Mouse (Mus musculus) spleen, adult 12 weeks (tissue): Measurements from ENCODE around the gene Det1.
A peak's percentile ranks its signal among the peaks of the same experiment; 100 is the strongest.

Experiments
- DNase-seq: peaks from one replicate; pipeline ENCODE4 v3.0.0; 2022; ENCODE audit warnings: low spot score

The Det1 gene

DNA sequence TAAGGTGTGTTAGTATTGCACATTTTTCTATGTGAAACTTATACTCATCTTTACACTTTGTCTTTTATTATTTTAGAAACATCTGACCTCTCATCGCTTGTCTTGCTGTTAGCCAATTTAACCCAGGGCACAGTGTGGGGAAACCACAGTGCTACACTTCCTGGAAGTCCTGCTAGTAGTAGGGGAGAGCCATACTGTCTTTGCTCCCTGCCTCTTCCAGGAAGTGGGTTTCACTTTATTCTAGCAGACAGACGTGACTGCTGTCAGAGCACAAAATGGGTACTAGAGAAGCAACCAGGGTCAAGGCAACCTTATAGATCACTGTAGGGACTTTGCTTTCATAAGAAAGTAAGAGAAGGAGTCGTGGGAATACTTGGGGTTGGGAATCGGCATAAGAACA, 7.0 kb upstream of the Det1 start:
- no peak for DNase-seq

DNA sequence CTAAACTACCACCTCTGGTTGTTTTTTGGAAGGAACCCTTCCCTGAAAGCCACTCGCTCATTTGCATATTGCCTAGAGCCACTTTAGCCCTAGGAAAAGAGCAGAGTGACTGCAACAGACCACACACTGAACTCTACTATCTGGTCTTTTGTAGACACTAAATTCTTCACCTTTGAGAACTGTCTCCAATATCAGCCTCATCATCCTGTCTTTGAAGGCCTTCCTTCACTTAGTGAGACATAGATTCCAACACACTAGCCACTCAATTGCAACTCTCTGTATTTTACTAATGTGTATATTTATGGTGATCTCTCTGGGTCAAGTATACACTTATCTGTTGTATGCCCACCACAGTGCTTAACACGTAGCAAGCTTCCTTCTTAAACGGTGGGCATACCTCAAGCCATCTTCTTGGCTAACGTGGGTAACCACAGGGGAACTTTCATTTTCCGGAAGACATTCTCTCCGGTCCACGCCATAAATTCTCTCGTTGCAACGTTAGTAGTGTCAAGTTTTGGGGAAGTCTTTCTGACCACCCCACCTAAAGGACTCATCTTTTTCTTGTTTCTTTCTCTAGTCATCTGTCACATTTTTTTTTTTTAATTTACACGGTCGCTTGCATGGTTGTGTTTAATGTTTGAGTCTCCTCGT, 872 bp downstream of the Det1 start:
- DNase-seq, result no peak

DNA sequence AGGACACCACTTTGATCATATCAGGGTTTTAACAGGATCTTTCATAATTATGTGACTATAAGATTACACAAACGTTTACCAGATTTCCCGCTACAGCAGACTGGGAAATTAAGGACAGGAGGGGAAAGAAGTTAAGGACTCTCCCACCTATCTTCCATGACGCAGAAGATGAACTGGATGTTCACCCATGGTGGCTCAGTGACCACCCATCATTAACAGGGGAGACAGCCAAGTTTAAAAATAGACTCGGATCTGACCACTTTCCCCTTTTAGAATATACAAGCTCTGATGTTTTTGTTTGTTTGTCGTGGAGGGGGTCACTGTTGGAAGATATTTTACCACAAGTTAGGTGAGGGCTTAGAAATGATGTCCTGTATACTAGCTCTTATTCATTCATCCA, 5.5 kb downstream of the Det1 start:
- DNase-seq, result no peak

DNA sequence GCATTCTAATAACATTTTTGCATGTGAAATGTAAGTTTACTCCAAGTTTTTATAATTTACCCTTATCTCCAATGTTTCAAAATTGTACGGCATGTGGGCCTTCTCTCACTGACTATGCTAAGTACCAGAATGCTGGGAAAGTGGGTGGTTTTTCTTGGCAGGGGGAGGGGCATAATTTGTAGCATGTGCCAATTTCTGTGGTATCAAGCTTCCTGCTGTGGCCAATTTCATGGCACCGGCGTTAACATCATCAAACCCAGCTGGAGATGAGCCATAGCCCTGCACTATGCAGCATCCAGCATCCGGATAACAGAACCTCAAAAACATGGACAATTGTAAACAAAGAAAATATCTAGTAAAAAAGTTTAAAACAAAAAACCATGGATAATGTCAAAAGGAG, 9.8 kb downstream of the Det1 start:
- no peak for DNase-seq

DNA sequence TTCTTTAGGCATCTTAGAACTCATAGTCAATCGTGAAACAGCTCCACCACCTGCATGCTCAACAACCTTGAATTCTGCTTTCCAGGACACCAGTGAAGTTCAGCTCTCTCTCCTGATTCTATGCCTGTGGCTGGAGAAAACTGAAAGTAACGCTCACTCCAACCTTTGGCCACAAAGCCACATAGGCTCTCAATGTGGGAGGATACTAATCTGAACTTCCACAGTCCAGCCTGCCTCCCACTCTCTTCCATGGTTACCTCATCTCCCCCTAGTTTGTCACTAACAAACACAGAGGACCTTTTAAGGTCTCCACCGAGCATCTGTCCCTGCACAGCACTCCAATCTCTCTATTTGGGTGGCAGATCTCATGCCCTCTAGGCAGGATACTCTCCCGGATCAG, 11.4 kb downstream of the Det1 start:
- DNase-seq, result no peak

DNA sequence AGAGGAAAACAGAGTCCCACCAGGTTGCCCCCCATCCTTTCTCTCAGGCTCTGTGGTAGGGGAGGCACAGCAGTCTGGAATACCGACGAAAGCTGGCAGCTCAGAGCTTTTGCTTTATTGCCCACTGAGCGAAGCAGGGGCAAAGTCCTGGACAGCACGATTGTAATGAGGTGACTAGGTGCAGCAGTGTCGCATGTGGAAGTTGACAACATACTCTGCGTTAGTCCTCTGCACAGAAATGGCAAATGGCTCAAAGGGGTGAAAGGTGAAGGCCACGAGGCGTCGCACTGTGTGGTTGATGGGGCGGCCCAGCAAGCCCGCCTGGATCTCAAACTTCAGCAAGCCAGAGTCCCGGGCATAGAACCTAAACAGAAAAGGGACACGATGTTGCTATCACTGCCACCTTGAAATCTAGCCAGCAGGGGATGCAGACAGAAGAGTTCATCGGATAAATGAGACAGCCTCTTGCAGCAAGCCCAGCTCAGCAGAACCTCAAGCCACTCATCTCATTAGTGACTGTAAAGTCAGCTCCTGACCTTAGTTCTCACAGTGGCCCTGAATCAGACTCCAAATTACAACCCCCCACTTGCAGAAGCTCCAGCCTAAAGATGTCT, 19.2 kb downstream of the Det1 start:
- no peak for DNase-seq

DNA sequence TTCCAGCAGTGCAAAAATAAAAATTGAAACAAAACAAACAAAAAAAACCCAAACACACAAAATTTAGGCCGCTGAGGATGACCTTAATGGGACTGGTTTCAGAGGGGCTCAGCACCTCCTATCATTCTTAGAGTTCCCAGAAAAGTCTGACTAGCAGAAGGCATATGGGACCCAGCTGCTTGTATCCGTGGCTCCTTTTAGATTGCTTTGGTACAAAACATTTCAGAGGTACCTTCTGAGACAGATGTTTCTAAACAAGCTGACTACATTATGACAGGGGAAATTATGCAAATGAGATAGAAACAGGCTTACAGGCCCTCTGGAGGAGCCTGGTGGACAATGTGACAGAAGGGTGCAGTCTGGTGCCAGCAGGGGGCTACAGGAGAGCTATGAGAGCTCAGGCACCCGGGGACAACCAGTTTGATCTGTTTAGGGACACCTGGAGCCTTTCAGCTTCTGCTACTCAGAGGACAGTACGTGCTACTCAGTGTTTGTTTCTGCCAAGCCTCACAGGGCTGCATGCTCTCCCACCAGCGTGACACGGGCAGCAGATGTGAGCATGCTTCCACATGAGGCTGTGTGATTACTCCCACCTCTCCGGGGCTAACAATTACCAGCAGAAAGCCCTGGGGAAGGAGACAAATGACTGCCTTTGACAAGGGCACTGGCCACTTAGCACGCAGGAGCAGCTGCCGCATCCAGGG, 20.2 kb downstream of the Det1 start:
- DNase-seq, result no peak

DNA sequence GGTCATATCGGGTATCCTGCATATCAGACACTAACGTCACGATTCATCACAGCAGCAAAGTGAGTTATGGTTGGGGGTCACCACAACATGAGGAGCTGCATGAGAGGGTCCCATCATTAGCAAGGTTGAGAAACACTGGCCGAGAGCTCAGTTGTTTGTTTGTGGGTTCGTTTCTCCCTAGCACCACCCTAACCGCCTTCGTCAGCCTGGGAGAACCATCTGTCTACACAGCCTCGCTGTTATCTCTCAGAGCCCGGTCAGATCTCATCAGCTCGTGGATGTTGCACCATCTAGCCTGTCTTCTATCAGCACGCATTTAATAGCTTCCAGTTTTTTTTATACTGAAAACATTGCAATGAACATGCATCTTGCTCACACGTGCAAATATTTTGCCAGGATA, 28.7 kb downstream of the Det1 start:
- DNase-seq, result no peak

DNA sequence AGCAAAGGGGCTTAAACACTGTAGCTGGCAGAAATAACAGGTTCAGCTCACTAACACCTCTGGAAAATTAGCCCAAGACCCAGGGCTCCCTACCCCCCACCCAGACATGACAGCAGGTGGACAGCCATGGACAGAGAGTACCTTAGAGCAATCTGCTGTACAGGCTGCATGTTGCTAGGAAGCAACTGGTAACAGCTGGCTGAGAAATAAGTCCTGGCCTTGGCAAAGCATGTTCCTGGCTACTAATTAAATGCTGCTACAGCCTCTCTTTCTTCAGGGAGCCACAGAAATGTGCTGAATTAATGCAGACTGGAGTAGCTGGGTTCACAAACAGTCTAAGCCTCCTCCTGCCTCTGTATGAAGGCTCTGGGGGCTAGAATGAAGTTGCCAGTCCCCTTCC, 32.3 kb downstream of the Det1 start:
- no peak for DNase-seq

DNA sequence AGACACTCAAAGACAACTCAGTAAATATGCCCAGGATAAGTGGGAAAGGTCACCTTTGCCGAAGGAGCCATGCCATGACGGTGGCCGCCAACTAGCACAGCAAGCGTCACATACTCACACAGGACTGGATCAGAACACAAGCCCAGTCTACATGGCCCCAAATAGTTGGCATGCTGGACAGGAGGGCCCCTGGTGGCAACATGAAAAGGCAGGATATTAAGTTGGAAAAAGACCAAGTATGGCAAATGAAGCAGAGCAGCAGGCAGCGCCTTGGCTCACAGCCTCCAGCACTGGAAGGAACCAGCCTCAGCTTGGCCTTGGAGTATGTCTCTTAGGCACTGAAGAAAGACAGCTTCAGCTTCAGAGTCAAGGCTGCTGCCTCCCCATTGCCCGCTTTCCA, 33.3 kb downstream of the Det1 start:
- DNase-seq, result no peak

DNA sequence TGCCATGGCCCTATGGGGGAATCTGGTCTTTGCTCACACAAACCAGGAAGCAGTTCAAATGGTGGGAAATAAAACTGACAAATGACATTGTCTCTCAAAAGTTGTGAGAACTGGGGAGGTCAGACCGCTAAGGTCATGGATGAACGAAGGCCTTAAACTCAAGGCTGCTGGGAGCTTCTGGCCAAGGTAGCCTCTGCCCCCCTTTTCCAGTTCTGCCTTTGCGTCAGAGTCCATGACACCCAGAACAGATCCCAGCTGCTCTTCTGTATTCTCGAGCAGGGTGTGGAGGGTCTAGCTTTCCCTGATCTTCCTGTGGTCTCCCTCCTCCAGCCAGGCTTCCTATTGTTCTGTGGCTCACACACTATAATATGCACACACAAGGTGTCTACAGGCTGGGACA, 39.9 kb downstream of the Det1 start:
- DNase-seq, result no peak

DNA sequence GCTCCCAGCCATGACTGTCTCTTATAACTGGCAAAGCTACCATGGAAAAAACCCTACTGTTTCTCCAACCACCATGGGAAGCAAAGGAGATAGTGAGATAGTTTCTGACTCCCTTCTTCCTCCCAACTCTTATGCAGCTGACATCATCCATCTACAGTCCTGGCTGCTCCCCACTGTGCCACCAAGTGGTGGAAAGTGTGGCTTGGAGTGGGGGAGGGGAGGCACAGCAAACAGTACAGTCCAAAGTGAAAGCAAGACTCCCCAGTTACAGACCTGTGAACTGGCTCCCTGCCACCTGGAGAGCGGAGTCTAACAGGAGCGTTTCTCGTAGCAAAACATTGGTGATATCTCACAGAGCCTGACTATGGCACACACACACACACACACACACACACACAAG, 43.2 kb downstream of the Det1 start:
- no peak for DNase-seq

DNA sequence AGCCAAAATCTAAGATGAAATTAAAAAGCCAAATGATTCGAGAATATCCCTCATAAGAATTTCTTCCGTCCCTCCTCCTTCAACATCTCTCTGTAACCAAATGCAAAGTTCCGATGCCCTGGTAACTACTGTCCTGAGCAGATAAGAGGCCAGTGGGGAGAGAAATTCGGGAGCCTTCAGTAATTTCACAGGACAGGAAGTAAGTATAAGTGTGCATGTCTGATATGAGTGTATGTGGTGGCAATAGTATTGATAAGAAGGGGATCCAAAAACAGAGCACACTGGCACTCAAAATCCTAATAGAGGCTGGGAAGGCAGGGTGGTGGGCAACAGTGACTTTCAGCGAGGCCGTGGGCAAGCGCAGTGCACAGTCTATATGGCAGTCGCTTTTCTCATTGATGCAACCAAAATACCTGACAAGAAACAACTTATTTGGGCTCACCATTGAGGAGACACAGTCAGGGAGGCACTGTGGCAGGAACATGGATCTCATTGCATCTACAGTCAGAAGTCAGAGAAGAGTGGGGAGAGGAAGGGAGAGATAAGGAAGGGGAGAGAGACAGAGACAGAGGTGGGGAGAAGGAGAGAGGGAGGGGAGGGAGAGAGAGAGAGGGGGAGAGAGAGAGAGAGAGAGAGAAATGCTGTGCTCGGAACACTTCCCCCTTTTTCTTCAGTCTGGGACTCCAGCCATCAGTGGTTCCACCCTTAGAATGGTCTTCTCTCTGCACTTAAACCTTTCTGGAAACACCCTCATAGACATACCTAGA, 47.1 kb downstream of the Det1 start:
- peak; percentile 20 for DNase-seq

DNA sequence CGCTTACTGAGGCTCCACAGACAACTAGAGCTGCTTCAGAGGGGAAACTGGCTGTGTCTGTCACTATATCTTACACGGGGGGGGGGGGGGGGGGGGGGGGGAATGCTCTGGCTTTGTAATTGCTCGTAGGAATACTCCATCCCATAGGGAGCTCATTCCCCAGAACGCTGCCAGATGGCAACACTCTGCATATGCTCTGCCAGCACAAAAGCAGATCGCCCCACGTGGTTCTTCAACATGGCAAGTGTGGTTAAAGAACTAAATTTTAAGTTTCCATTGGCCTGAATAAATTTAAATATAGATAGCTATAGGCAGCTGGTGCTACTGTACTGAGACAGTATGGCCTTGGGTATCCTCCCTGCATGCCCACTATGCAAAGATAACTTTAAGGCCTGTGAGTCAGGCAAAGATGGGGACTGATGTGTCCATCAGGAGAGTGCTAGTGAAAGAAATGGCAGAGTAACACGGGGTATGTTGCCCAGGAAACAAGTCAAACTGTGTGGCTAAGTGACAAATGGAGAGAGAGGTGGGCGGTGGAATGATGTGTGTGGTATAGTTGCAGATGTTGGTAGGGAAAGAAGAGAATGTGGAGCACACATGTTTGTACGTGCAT, 49.1 kb downstream of the Det1 start:
- no peak for DNase-seq

DNA sequence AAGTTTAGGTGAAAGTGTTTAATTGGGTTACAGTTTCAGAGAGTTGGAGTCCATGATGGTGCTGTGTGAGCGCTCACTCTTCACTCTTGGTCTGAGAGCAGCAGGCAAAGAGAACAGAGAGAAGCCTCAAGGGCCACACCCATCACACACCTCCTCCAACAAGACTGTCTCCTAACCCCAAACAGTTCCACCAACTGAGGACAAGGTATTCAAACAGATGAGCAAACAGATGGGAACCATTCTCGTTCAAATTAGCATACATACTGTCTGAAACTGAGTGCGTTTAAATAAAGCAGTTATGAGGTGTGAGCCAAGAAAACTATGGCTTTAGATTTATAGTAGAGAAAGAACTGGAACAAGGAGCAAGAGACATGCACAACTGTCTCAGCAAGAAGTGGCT, 50.4 kb downstream of the Det1 start:
- DNase-seq, result no peak

DNA sequence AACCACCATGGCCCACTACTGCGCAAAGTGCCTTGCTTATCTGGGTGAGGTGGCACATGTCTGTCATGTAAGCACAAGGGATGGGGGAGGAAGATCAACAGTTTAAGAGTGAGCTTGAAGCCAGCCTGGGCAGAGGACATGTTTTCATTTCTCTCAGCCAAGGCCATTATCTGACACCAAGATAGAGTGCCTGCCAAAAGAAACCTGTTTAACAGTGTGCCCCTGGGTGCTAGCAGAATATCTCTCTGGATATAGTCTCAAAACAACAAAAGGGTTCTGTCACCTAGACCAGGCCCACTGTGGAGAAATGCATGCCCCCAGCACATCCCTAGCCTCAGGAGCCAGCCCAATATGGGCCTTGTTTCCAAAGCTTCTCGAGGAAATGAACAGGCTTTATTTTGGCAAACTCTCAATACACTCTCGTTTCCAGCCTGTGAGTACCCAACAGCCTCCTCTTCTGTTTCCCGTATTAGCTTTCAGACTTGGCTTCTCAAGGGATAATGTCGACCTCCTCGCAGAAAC, 52.4 kb downstream of the Det1 start:
- DNase-seq, result no peak

DNA sequence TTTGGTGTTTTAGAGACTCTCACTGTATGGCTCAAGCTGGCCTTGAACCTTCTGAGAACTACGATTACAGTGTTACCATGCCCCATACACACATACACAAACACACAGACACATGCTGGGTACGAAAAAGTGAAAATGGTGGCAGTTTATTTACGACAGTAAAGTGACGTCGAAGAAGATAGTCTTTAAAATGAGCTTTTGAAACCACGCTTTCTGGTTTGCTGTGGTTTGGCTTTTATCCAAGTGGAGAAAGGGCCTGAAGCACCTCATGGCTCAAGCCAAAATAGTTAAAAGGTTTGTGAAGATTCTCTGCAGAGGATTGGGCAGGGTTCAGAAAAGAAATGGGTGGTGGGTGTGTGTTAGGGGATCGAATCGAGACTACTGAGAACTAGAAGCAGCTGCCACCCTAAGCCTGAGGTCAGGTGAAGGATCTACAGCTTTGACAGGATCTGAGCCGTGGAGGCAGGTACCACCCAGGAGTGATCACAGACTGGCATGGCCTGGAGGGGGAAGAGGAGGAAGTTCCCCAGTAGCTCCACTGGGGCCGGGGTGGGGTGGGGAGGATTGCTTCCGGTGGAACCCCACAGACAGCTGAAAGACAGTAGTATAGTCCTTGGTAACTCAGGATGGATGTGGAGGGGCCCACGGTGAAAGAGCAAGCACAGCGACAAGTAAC, 53.0 kb downstream of the Det1 start:
- no peak for DNase-seq

DNA sequence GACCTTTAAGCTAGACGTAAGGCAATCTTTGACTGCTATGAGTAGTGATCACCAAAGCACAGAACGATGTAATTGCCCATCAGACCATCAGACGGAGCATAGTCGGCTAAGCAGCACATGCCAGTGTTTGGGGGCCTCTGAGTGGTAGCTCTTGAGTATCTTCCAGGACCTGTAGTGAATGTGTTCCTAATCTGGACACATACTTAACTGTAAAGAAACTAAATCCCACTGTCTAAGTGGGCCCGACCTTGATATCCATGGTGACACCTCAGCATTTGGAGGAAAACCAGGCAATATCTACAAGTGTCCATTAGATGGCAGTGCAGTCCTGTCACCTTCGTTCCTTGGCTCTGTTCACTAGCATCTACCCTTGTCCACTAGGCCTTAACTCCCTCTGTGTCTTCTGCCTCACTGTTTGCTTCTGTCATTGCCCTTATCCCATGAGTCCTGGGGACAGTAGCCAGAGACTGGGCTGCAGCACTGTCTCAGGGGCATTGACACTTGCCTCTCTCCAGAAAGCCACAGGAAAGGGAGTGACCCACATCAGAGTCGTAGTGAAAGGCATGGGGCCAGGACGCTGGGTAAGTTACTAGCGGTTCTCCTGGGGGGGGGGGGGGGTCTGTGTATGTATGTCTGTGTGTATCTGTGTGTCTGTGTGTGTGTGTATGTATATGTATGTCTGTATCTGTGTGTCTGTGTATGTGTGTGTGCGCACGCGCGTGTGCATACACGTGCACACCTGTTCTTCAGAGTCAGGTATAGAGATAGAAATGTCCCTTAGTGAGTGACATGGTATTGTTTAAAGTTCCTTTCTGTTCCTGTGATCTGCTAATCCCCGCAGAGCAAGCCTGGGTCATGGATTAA, 55.5 kb downstream of the Det1 start:
- DNase-seq, result peak; percentile 45

DNA sequence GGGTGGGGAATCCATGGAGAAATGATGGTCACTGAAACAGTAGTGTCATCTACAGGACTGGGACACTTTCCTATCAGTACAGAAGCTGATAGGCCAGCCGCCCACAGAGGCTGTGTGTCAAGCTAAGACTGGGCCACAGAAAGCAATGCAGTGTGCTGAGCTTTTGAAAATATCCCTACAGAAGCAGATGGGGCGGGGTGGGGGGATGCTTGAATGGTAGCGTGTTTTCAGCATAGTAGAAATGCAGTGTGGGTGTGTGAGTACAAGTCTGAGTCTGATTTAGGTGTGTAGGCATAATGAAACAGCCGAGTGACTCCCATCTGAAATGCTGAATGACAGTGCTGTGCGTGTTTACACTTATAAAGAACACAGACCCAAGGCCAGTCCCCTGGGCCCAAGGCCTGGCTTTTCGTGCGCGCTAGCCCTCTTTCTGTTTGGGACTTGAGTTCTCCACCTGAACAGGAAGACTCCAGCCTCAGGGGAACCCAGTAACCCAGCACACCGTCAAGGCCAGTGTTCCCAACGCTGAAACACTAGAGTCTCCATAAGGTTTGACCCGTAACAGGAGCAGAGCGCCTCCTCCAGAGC, 59.2 kb downstream of the Det1 start:
- DNase-seq, result no peak

DNA sequence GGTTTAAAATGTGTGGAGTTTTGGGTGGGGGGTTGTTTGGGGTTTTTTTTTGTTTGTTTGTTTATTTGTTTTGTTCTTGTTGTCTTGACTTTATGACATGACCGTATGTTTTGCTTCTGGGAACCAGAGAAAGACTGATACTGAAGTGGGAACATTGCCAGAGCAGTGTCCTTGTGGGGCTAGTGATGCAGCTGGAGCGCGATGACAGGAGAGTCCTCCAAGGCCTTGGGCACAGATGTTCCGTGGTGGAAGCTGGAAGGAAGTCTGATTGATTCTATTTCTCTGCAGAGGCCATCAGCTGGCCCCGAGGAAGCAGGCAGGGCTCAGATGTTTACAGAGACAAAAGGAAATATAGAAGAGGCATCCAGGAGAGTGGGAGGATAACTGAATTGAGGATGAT, 61.2 kb downstream of the Det1 start:
- no peak for DNase-seq
